In the genomic region with DNA sequence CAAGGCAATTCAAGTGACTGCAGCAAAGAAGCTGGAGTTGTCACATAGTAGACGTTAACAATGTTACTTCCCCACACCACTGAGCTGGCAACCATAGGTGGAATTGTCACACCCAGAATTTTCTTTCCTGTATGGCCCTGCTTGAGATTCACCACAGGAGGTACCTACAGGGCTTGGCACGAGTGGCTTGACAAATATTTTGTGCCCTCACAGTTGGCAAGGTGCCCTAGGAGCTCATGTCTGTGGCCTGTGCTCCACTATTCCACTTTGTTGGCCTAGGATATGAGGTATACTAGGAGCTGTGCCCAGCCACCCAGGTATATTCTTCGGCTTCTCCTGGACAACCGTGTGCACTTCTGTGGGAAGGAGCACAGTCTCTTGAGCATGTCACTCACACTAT, we compare ENCODE assay signal across 24 mouse cellular contexts.
"Had no signal": no experiment of that assay in that cellular context is flagged by ENCODE, and none has a peak within 500 bp of the region (broad histone marks: within the 10 kb centered on the region; RNA-seq: fewer than 3 reads in every experiment).

No protein-coding gene starts in this region.

- H3K9me3 ChIP-seq: heart, embryonic 13.5 days; heart, embryonic 15.5 days; hindbrain, embryonic 13.5 days; hindbrain, embryonic 15.5 days; kidney, embryonic 15.5 days; limb, embryonic 13.5 days; limb, embryonic 15.5 days had no signal

- H3K4me3 ChIP-seq: heart, adult 2 months; heart, embryonic 13.5 days; heart, embryonic 15.5 days; hindbrain, embryonic 13.5 days; hindbrain, embryonic 15.5 days; kidney, embryonic 15.5 days; limb, embryonic 13.5 days; limb, embryonic 15.5 days had no signal

- H3K36me3 ChIP-seq: heart, embryonic 13.5 days; heart, embryonic 15.5 days; hindbrain, embryonic 13.5 days; hindbrain, embryonic 15.5 days; kidney, embryonic 15.5 days; limb, embryonic 13.5 days; limb, embryonic 15.5 days had no signal

- H3K4me1 ChIP-seq: heart, embryonic 15.5 days had no signal

- ATAC-seq: hindbrain, postnatal 0 days; intestine, embryonic 16.5 days had no signal

- H3K4me2 ChIP-seq: heart, embryonic 11.5 days; heart, embryonic 13.5 days; heart, embryonic 15.5 days; hindbrain, embryonic 13.5 days; hindbrain, embryonic 15.5 days; kidney, embryonic 15.5 days; limb, embryonic 13.5 days; limb, embryonic 15.5 days had no signal

- H3K27me3 ChIP-seq: heart, embryonic 13.5 days; heart, embryonic 15.5 days; hindbrain, embryonic 15.5 days; kidney, embryonic 15.5 days; limb, embryonic 15.5 days had no signal

- H3K9ac ChIP-seq: heart, embryonic 13.5 days; heart, embryonic 15.5 days; hindbrain, embryonic 13.5 days; hindbrain, embryonic 15.5 days; kidney, embryonic 15.5 days; limb, embryonic 13.5 days; limb, embryonic 15.5 days had no signal

- DNase-seq: gastrocnemius, postnatal 14 days; gastrocnemius, postnatal 36 days; heart, adult 11 months; heart, adult 2 months; heart, postnatal 14 days; heart, postnatal 36 days; kidney, adult 11 months; kidney, adult 2 months; kidney, adult 9 months; kidney, postnatal 14 days; kidney, postnatal 36 days; layer of hippocampus, adult 9-11 months; layer of hippocampus, postnatal 36 days had no signal

- H3K27ac ChIP-seq: heart, adult 2 months; heart, embryonic 13.5 days; heart, embryonic 15.5 days; hindbrain, embryonic 13.5 days; hindbrain, embryonic 15.5 days; hindbrain, postnatal 0 days; kidney, embryonic 15.5 days; kidney, postnatal 0 days; limb, embryonic 13.5 days; limb, embryonic 15.5 days had no signal
